Mouse (Mus musculus) thymus, adult 2 months (tissue): Measurements from ENCODE around the gene Tmed1.

Experiments used
- CTCF ChIP-seq: fragments of 200-500 bp; IDR thresholded peaks from 2 replicates; pipeline ENCODE4 v1.5.1; 2012; ENCODE audit warnings: mild to moderate bottlenecking, control low read depth, low read length, moderate library complexity, borderline replicate concordance; ENCODE audit not compliant: control insufficient read depth, poor library complexity, insufficient read depth; ENCODE audit errors: extremely low read depth
- POLR2A ChIP-seq: fragments of 200-500 bp; IDR thresholded peaks from 2 replicates; pipeline ENCODE4 v1.6.1; 2012; ENCODE audit warnings: mild to moderate bottlenecking, low read length, control low read depth, moderate library complexity; ENCODE audit not compliant: control insufficient read depth, poor library complexity, insufficient read depth; ENCODE audit errors: extremely low read depth

- TF ChIP-seq POLR2A (no peak), CTCF (no peak)
Observed at GRCm38 (mm10) chr9:21505767-21506166, 4.3 kb downstream of the Tmed1 start.
